Mouse (Mus musculus) ovary, postnatal 36 days (tissue): ENCODE data around the gene Cd52.

Source experiments
- DNase-seq: peaks from one replicate; pipeline ENCODE4 v3.0.0; 2022; ENCODE audit warnings: low spot score, mixed read lengths

Gene Cd52

DNA sequence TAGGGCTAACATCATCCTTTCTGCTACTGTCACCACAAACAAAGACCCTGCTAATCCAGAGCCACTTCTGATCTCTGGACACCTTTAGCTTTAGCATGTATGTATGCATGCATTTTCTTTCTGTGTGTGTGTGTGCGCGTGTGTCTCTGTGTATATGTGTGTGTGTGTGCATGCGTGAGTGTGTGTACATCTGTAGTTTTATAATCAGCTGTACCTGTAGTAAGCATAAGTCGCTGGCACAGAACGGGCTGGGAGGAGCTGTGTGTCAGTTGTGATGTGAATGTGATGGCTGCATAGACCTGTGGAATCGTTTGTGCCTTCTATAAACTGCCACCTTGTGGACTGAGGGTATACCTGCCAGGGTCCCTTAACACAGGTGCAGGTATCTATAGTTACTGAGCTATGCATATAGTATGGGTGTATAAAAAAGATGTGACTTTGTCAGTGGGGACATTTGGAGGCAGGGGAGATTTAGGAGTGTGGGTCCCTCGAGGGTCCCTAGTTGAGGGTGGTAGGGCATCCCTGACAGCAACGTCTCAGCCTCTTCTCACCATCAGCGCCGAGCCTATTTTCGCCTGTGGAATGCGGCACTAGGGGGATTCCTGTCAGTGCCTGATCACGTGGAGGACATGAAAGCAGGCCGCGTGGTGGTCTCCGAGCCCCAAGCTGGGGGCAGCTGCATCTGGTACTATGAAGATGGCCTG is 4.2 kb downstream of the Cd52 start:
- no peak for DNase-seq

GRCm38 (mm10) chr4:134089029-134089428 is 5.9 kb downstream of the Cd52 start:
- no peak for DNase-seq

DNA sequence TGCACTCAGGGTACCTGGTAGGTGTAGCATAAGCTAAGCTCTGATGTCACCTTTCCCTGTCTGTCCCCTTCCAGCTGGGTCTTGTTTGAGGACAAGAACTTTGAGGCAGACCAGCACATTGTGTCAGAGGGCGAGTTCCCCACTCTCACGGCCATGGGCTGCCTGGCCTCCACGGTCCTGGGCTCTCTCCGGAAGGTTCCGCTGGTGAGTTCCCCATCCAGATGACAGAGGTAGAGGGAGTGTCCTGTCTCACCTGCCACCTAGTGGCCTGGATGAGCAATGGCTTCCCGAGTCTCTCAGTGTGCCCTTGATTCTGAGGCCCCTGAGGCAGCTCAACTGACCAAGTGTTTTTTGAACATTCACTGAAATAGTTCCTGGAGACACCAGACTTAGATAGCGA is 7.5 kb downstream of the Cd52 start:
- peak; percentile 23 for DNase-seq

- DNase-seq, result no peak
Observed at GRCm38 (mm10) chr4:134084999-134085398, 9.9 kb downstream of the Cd52 start.

GRCm38 (mm10) chr4:134082460-134082859 is 12.4 kb downstream of the Cd52 start:
- no peak for DNase-seq

GRCm38 (mm10) chr4:134081730-134082386 is 13.0 kb downstream of the Cd52 start:
- peak; percentile 70 for DNase-seq

DNA sequence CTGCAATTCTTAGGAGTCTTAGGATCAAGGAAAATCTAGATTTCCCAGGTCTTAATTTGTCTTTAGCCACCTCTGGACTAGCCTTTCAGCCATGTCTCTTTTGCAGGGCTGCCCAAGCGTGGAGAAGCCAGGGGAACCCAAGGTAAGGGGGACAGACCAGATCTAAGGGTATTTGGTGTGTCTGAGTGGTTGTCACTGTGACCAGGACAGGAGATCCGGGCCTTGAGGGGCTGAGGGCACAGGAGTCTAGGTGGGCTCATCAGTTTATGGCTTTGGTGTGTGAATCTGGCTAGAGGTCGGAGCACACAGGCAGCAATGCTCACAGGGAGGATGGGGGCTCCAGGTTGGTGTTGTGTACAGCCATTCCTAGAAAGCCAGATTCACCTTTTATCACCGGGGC is 14.2 kb downstream of the Cd52 start:
- DNase-seq, result no peak

- DNase-seq, result peak; percentile 53
Observed at GRCm38 (mm10) chr4:134078694-134079093, 16.2 kb downstream of the Cd52 start.

DNA sequence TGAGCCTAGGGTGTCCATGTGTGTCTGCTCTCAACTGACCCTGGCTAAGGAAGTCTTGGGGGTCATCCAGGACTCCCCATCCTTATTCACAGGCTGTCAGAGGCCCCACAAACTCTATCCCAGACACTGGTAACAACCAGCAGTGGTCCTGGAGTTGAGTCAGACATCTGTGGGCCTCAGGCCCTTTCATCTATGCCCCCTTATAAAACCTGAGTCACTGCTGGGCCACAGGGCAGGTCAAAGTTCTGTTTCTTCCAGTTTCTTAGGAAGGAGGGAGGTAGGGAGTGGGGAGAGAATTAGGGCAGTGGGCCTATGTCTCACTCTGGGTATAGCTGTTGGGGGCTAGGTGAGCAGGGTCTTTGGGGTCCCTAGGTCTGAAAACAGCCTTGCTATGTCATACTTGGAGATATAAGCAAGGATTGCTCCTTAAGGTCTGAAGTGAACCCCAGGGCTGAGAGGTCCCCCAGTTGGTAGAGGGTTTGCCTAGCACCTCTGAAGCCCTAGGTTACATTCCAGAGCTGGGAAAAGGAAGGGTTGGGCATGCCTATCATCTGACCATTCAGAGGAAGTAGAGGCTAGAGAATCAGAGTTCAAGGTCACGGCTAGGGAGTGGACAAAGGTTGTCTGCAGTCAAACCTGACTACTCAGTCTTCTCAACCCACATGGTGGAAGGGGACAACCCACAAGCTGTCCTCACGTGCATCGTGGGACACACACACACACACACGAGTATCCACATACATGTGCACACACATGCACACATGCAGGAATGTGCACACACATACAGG is 25.9 kb downstream of the Cd52 start:
- DNase-seq, result no peak

DNA sequence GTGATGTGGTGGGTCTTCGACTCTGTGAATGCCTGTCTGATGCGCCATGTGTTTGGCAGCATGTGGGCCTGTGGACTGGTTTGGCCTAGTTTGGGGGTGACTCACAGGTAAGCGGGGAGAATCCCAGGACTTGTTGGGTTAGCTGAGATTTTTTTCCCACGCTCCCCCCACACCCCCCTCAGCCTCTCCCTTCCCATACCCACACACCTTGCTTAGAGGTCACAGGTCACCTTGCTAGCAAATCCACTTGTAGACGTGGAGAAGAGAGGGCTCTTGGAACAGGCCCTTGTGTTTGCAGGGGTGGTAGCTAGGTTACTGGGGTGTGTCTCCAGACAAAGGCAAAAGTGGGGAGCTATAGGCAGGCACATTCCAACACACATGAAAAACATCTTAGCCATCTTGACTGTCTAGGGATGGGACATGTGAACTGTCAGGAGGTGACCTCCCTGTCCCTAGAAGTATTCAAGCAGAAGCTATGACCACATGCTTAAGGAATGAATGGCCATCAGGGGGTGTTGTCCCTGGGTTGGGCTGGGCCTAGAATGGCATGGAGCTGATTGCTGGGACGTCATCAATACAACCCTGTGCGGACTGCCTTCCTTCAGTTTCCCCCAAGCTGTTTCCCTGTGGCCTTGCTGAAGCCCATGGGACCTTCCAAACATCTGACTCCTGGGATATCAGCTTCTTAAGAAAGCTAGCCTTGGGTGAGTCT is 26.9 kb downstream of the Cd52 start:
- no peak for DNase-seq

DNA sequence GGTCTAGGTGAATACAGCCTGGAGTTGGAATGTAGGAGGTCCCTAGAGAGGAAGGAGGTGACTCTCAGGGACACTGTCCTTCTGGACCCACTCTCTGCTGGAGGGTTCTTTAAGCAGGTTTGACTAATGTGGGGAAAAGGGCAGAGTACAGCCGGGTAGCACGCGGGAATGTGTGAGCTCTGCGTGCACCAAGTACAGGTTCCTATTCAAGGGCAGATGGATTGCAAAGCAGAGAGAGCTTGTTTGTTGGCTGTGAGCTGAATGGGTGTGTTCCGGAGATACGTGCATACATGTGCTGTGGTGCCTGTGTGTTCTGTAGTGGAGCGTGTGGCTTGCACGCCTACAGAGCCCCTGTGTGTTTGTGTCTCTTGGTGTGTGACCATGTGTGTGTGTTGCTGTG is 27.5 kb downstream of the Cd52 start:
- no peak for DNase-seq

GRCm38 (mm10) chr4:134065431-134066004 is 29.4 kb downstream of the Cd52 start:
- no peak for DNase-seq

DNA sequence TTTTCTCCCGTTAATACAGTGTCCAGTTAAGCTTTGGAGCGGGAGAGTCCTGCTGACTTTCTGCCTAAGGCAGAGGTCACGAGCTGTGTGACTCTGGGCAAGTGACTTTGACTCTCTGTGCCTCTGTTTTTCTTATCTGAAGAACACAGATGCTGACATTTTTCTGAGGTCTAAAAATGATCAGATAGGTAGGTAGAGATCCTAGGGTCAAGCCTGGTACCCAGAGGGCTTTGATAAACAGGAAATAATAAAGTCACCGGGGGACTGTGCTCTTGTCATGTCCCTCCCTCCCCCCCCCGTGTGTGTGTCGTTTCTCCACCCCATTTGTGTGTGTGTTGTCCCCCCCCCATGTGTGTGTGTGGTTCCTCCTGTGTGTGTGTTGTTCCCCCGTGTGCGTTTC is 32.3 kb downstream of the Cd52 start:
- DNase-seq, result no peak

DNA sequence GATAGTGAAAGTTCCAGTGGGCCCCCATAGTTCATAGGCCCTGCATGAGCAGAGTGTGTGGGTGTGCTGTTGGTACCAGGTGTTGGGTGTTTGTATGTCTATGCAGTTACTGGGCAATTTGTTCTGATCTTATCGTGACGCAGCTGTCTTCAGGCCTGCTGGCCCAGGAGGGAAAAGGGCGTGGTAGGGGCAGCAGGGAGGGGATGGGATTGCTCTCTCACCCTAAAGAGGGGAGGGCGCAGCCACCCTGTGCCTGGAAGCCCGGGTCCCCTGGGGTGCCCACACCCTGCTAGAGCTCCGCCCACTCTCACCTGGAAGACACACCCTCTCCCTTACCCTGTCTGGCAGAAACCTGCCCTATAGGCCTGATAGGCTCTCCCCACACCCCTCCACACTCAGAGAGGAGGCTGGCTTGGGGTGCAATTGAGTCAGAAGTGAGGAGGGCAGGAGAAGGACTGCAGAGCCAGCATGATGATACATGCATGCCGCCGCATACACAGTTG is 32.9 kb downstream of the Cd52 start:
- no peak for DNase-seq

- DNase-seq, result no peak
Observed at GRCm38 (mm10) chr4:134061166-134061830, 33.6 kb downstream of the Cd52 start.

DNA sequence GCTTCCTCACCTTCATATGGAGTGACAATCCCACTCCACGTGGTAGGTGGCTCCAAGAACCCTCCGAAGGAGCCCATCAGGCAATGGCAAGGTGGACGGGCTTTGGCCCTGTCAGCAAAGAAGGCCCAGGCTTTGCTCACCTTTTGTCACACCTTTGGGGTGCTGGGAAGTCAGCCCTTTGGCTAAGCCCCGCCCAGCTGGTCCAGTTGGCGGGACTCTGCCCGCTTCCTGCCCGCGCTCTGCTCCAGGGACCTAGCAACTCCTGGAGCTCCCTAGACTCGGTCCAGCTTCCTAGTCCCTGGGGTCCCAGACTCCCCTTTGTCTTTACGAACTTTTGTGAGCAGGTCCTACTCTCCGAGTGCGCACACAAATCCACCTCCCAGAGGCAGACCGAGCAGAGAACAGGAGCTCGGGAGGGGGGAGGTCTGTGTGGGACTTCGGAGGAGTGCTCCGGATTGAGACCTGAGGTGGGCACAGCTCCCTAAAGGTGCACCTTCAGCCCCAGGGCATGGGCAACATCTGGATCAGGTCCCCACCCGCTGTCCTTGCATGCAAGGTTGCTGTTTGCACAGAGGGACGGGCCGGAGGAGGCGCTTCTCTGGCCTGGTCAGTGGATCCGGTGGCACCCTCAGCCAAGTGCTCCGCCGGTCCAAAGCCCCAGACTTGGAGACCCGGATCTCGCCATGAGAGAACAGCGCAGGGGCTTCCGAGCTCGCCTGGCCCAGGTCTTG is 34.6 kb downstream of the Cd52 start, which contains the start of gene Crybg2:
Gene Crybg2, plus strand, starts transcription at position 681 of the 731 bp plus-strand sequence.
- DNase-seq, result no peak

DNA sequence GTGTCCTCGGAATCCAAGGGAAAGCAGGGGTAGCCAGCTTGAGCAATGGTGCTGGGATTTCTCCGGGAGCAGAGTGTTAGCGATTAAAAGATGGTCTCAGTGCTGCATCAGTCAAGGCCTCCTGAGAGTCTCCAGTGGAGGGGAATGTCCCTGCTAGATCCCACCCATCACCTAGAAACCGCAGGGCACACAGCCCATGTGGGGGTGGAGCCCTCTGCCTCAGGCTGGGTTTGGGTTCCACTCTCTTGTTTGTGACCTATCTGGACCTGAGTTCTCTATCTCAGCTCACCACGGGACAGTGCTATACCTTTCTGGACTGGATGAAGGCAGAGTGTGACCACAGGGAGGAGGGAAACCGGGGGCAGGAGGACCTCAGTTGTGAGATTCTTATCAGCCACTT is 36.0 kb downstream of the Cd52 start:
- no peak for DNase-seq

DNA sequence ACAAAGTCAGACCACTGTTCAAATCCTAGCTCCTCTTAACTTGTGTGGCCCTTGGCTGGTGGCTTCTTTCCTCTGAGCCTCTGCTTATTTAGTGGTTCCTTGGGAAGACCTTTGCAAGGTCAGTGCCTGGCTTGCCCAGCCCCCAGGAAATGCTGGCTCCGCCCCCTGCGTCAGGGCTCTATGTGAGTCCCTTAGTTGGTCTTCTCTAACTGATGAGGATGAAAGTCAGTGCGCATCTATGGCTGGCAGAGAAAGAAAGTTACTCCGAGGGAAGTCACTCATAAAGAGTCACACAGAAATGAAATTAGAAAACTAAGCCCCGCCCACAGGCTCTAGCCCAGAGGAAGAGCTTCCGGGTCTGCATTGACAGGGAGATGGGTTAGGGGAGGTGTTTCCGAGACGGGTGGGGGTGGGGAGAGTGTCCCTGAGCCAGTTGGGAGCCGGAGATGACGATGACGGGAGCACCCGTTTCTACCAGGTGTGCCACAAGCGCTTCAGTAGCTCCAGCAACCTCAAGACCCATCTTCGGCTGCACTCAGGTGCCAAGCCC is 36.6 kb downstream of the Cd52 start:
- no peak for DNase-seq

DNA sequence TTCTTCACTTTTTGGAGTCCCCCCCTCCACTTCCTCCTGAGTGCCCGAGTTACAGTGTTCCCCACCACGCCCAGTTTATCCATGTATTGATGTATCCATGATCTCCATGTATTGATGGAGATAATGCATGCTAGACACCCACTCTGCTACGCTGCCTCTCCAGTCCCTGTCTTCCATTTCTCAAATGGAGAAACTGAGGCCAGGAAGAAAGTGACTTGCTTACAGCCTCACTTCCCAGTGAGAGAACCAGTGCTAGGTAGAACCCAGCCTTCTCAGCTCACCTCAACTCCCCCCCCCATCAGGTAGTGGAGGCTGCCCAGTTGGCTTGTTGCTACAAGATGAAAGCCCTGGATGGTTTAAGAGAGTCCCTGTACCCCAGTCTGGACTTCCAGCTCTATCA is 41.3 kb downstream of the Cd52 start, which contains the start of gene Zfp683:
Gene Zfp683, plus strand, starts transcription at position 301 of the 400 bp plus-strand sequence.
- DNase-seq, result no peak

DNA sequence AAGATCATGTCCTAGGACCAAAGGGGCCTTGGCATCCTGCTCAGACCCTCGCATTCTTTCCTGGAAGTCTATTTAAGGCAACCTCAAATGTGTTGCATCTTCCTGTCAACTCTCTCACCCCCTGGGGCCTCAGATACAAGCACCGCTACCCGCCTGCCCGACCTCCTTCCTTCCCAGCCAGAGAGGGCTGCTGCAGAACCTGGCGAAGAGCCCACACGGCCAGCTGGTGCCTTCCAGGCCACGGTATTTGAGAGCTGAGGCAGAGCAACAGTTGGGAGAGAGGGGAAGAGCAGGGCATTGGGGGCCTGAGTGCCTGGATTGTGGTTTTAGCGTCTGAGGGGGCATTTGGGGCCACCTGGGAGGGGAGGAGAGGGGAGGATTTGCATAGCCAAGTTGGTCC is 42.3 kb downstream of the Cd52 start:
- DNase-seq, result no peak
